Mouse (Mus musculus) cerebral cortex, adult 2 months (tissue): ENCODE data around the gene Olfr1417.

Source experiments
- WGBS: fragments of 180-500 bp; shearing (Covaris S2); methylation state at CpG from one replicate; pipeline ENCODE4 v1.1.7; 2018; 5-methylcytosine and 5-hydroxymethylcytosine counted together

Olfr1417 gene

DNA sequence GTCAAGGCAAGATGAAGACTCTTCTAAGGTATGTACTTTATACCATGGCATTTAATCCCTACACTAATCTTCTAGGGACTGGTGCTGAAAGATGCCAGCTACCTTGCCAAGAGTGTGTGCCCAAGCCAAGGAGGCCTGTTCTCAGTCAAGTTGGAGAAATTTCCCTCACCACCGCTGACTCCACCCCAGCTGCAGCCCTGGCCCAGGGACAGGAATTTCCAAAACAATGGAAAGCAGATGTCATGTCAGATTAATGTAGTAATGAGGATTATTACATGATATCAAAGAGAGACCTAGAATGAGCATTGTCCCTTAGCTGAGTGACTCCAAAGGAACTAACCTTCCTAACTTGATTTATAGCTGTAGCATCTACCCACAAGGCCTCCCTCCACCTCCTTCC lies 28.2 kb downstream of the Olfr1417 start:
- WGBS, result 74% methylated on average over 1 of the region's 1 CpGs

GRCm38 (mm10) chr19:11810003-11810758 lies 28.8 kb downstream of the Olfr1417 start:
- 59% methylated on average over 5 of the region's 5 CpGs for WGBS

DNA sequence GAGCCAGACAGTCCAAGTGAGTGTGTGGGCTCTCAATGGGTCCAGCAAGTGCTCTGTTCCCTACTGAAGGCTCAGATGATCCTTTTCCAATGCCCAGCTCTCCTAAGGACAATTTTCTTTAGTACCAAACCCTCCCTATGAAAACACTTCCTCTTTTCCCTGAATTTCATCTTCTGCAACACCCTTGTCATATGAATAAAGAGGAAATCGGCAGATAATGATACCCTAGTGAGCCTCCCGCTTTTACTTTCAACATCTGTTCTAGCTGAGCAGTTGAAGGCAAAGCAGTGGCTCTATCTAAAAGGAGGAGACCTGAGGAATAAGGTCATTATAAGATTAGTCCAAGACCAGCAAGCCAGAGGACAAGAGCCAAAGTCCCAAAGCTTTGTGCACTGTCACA lies 30.6 kb downstream of the Olfr1417 start:
- 81% methylated on average over 2 of the region's 2 CpGs for WGBS

DNA sequence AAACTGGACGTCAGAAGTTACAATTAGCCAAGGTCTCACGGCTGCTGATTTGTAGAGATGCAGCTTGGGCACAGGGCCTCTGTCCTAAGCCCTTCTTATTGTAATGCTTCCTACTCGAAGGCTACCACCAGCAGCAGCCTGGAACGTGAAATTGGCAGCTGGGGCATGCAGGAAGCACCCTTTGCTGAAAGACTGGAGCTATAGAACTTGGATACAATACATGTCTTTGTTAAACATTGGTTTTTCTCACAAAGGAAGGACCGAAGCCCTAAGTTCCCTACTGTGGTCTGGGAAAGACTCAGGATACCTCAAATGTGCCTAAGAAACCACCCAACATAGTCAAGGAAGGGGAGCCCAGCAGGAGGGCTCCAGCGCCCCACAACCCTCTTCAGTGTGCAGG lies 31.2 kb downstream of the Olfr1417 start:
- WGBS, result 52% methylated on average over 6 of the region's 6 CpGs

DNA sequence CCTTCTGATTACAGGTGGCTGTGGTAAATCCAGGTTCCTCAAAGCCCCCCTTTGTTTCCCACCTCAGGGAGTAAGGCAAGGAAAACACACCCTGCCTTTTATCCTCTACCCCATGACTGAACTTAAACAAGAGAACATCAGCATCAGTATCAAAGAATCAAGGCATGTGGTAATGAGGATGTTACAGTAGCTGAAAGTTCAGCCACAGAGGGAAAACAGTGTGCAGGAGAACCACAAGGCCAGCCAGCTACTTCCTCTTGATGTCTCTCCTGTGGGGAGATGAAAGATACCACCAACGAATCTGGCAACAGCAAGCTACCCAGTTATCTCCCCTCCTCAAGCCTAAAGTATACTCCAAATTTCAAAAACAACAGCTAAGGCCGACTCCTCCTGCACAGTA lies 31.8 kb downstream of the Olfr1417 start:
- 68% methylated on average over 2 of the region's 2 CpGs for WGBS

- 48% methylated on average over 1 of the region's 1 CpGs for WGBS
These were observed 34.6 kb downstream of the Olfr1417 start for GRCm38 (mm10) chr19:11804423-11804822.

DNA sequence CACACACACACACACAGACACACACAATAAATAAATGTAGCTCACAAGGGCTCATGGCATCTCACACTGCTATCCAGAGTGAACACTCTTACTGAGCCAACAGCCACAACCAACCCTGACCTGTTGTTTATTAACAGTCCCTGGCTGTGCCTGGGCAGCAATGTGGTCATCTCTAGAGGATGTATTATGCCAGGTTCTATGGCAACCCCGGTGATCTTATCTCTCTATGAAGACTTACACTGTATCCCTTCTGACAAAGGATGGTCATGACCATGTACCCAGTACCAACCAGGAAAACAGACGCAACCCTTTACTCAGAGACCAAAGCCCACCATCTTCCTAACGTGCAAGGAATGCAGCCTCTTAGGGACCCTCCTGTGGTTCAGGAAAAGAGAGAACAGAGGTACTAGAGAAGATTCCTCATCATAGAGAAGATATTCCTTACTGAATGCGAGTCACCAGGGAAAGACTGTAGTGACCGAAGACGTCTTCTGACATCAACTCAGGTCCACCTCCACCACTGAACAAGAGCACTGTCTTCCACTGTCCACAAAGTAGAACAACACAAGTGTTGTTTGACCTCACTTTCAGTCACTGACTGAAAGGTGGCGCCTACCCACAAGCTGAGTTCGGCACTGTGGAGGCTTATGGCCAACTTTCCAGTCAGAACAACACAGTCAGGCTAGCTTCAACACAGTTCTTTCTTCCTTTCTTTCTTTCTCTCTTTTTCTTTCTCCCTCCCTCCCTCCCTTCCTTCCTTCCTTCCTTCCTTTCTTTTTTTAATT lies 38.3 kb downstream of the Olfr1417 start:
- 80% methylated on average over 8 of the region's 8 CpGs for WGBS

GRCm38 (mm10) chr19:11794447-11794846 lies 44.6 kb downstream of the Olfr1417 start:
- 80% methylated on average over 6 of the region's 6 CpGs for WGBS

GRCm38 (mm10) chr19:11793741-11794359 lies 45.2 kb downstream of the Olfr1417 start:
- WGBS, result 91% methylated on average over 2 of the region's 2 CpGs

DNA sequence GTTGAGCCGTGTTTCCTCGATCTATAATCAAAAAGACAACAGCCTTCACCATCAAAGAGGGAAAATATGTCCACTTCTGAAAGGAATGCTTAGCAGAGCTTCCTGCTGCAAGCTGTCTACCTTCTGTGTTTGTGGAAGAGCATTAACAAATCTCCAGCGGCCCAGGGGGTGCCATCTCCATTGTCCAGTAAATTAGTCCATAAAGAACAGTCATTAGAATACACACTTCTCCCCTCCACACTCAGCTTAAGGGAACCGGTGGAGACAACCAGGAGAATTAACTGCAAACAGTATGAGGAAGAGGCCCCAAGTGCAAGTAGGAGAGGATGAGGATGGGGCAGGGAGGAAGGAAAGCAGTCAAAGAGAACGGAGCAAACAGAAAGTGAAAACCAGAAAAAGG lies 47.2 kb downstream of the Olfr1417 start:
- 68% methylated on average over 5 of the region's 5 CpGs for WGBS

DNA sequence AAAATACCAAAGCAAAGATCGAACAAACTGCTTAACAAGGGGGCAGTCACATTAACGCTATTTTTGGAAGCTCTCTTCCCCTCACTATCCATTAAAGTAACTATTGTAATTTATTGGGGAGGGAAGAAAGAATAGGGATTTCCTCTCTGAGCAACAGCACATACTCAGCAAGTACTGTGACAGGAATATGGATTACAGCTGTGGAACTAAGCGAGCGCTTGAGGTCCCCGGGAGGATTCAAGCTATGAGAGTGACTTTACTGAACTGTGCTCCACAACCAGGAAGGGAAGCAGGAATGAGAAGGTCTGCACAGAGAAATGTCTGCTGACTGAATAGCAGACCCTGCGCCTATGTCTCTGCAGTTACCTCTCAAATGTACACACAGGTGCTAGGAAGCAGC lies 50.1 kb downstream of the Olfr1417 start:
- 90% methylated on average over 6 of the region's 6 CpGs for WGBS

- WGBS, result 91% methylated on average over 6 of the region's 6 CpGs
These were observed 51.2 kb downstream of the Olfr1417 start for GRCm38 (mm10) chr19:11787826-11788225.

GRCm38 (mm10) chr19:11785409-11786154 lies 53.4 kb downstream of the Olfr1417 start:
- 94% methylated on average over 14 of the region's 14 CpGs for WGBS

- WGBS, result 49% methylated on average over 7 of the region's 7 CpGs
These were observed 61.7 kb downstream of the Olfr1417 start for GRCm38 (mm10) chr19:11777191-11777865.
